Mouse (Mus musculus) limb, embryonic 11.5 days (tissue): ENCODE results near the gene Rpl41. TPM values are rescaled to one million over a fixed set of nuclear protein-coding genes. Genes with fewer than 3 reads are reported as not detected.

Experiments used
- ATAC-seq: fragments of 200-750 bp; cut with Nextera tagmentation; 2 replicates; pipeline ENCODE4 v1.8.0; 2017; ENCODE audit warnings: low read depth; ENCODE audit not compliant: insufficient number of reproducible peaks, low FRiP score, low TSS enrichment
- DNase-seq: peaks from one replicate; pipeline ENCODE4 v3.0.0-alpha.2; 2015; ENCODE audit warnings: low spot score
- H3K27ac ChIP-seq: fragments of 300-500 bp; sonication (generic); replicated peaks from 2 replicates; pipeline ENCODE4 v1.5.1; 2014; ENCODE audit warnings: low read depth, mild to moderate bottlenecking, low read length
- H3K27me3 ChIP-seq: fragments of 300-500 bp; sonication (generic); 2 replicates; pipeline ENCODE4 v1.6.1; 2014; ENCODE audit warnings: mild to moderate bottlenecking, low read length, mixed read lengths; ENCODE audit not compliant: control insufficient read depth, insufficient read depth
- H3K36me3 ChIP-seq: fragments of 300-500 bp; sonication (generic); 2 replicates; pipeline ENCODE4 v1.6.1; 2014; ENCODE audit warnings: mild to moderate bottlenecking, low read length, moderate library complexity, mixed read lengths; ENCODE audit not compliant: control insufficient read depth, insufficient read depth
- H3K4me1 ChIP-seq: fragments of 300-500 bp; sonication (generic); 2 replicates; pipeline ENCODE4 v1.6.1; 2014; ENCODE audit warnings: low read length, mixed read lengths; ENCODE audit not compliant: control insufficient read depth, insufficient read depth
- H3K4me2 ChIP-seq: fragments of 300-500 bp; sonication (generic); 2 replicates; pipeline ENCODE4 v1.6.1; 2014; ENCODE audit warnings: low read depth, mild to moderate bottlenecking, moderate library complexity; ENCODE audit not compliant: severe bottlenecking
- H3K4me3 ChIP-seq: fragments of 300-500 bp; sonication (generic); 2 replicates; pipeline ENCODE4 v1.5.1; 2014; ENCODE audit warnings: low read depth, low read length
- H3K9ac ChIP-seq: fragments of 300-500 bp; sonication (generic); 2 replicates; pipeline ENCODE4 v1.6.1; 2014; ENCODE audit warnings: mild to moderate bottlenecking, low read length
- H3K9me3 ChIP-seq: fragments of 300-500 bp; sonication (generic); 2 replicates; pipeline ENCODE4 v1.6.1; 2016; ENCODE audit warnings: low read length; ENCODE audit not compliant: control insufficient read depth
- WGBS: fragments of 180-500 bp; shearing (Covaris S2); extraction: QIAGEN DNeasy Blood & Tissue Kit; methylation state at CpG from one replicate; pipeline ENCODE4 v1.1.7; 2014; 5-methylcytosine and 5-hydroxymethylcytosine counted together
- polyA plus RNA-seq: library from polyadenylated mRNA; unstranded; fragments of >200 nt; fragmentation: Nextera tagmentation; extraction: Ambion mirVana; gene quantifications from 2 replicates; pipeline ENCODE4 v1.2.1, GENCODE M21; 2014

Gene Rpl41
- polyA plus RNA-seq: 4,010 and 4,046 TPM in 2 replicates

DNA sequence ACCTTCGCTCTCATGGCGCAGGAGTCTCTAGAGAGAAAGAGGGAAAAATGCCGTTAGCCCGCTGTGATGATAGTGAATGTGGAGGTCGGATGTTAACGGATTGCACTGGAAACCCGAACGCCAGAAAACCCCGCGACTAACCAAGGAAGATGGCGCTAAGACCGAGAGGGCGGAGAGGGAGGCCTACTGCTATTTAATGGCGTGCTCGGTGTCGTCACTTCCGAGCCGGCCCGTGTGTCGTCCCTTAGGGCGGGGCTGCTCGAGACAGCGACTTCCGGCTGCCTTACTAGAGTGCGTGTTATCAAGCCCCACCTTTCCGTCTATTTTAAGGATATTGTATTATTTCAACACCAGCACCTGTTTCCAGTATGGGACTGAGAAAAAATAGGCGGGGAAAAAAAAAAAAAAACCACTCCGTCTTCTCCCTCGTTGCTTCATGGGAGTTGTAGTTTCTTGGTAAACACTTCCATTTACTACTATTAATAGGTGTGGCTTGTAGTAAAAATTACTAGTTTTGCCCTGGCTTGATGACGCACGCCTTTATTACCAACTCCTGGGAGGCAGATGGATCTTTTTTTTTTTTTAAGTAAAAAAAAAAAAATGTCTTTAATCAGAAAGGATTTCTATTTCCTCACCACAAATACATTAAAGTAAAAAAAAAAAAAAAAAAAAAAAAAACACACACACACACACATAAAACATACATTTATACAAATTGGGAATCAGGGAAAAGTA lies at the start of gene Rpl41:
Gene Rpl41, minus strand, starts transcription at position 359 of the 735 bp plus-strand sequence.
- ATAC-seq (peak; percentile 90), DNase-seq (peak; percentile 95)
- WGBS: under 1% methylated on average over 31 of the region's 31 CpGs
- H3K27ac ChIP-seq: peak within 1 kb of the TSS; percentile 89
- H3K9ac ChIP-seq: peak within 1 kb of the TSS; percentile 95
- H3K4me1 ChIP-seq: 0 out of 2 replicates have a peak, but pooled peaks cover 4% of the 10 kb centered on the region
- no peaks in the 10 kb centered on the region for H3K27me3 ChIP-seq
- H3K36me3 ChIP-seq: peaks cover 10% of the 10 kb centered on the region
- H3K9me3 ChIP-seq: no peaks in the 10 kb centered on the region
- H3K4me3 ChIP-seq: peak within 1 kb of the TSS; percentile 69
- H3K4me2 ChIP-seq: peak within 1 kb of the TSS; percentile 80

DNA sequence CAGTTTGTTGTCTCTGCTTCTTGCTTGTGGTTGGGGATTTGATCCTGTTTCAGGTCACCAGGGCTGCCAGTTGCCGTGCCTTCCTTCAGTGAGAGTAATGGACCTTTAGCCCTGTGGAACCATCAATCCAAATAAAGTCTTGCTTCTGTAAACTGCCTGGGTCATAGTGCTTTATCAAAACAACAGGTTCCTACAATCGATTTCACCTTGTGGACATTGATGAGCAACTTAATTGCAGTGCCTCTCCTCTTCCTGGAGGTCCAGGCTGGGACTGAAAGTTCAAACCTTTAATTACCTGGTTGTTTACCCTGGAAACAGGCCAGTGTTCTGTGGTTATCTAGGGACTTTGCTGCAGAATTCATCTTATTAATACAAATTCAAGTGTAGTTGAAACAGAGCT lies 49.4 kb upstream of the Rpl41 start:
- Histone ChIP-seq H3K36me3 (no peaks in the 10 kb centered on the region), H3K27ac (no peak overlapping the region), H3K4me1 (no peaks in the 10 kb centered on the region), H3K4me2 (no peak overlapping the region), H3K9me3 (no peaks in the 10 kb centered on the region), H3K9ac (no peak overlapping the region), H3K4me3 (no peak overlapping the region), H3K27me3 (no peaks in the 10 kb centered on the region)
- DNase-seq (no peak), ATAC-seq (no peak)
- WGBS: 32% methylated on average over 2 of the region's 2 CpGs

DNA sequence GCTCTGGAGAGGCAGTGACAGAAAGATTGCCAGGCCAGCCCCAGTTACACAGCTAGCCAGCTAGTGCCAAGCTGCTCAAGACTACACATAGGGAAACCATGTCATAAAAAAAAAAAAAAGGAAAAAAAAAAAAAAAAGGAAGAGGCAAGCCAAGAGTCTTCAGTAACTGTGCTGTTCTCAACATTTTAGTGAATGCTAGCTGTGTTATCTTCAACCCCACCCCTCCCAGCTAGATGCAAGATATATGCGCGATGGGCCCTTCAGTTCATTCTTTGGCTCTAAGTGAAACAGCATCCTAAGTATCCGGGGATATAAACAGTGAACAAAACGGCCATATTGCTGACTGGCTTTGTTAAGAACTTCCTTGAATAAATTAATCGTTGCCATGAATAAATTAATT lies 43.7 kb upstream of the Rpl41 start:
- Histone ChIP-seq H3K4me1 (peaks cover 4% of the 10 kb centered on the region; the same call in 1 of the 2 replicates), H3K4me3 (no peak overlapping the region), H3K36me3 (no peaks in the 10 kb centered on the region), H3K9me3 (no peaks in the 10 kb centered on the region), H3K27ac (no peak overlapping the region), H3K27me3 (peaks cover 21% of the 10 kb centered on the region), H3K4me2 (no peak overlapping the region), H3K9ac (no peak overlapping the region)
- no peak for ATAC-seq
- DNase-seq: no peak
- whole genome bisulfite sequencing: 76% methylated on average over 5 of the region's 5 CpGs

DNA sequence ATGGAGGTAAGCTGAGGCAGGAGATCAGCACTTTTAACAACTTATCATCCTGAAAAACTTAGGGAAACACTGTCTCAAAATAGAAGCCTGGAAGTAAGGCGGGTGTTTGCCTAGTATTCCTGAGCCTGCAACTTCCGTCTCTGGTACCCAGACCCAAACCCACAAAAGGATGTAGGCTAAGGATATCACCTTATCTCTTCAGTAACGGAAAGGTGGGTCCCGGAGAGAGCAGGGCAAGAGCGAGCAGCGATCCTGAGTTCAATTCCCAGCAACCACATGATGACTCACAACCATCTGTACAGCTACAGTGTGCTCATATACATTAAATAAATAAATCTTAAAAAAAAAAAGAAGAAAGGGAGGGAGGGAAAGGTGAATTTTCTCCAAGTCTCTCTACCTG lies 42.3 kb upstream of the Rpl41 start:
- no peak for DNase-seq
- Histone ChIP-seq H3K4me1 (peaks cover 8% of the 10 kb centered on the region; the same call in 1 of the 2 replicates), H3K9ac (no peak overlapping the region), H3K4me3 (no peak overlapping the region), H3K27ac (no peak overlapping the region), H3K36me3 (no peaks in the 10 kb centered on the region), H3K4me2 (no peak overlapping the region), H3K27me3 (peaks cover 32% of the 10 kb centered on the region), H3K9me3 (no peaks in the 10 kb centered on the region)
- ATAC-seq: no peak
- WGBS: 89% methylated on average over 6 of the region's 6 CpGs

DNA sequence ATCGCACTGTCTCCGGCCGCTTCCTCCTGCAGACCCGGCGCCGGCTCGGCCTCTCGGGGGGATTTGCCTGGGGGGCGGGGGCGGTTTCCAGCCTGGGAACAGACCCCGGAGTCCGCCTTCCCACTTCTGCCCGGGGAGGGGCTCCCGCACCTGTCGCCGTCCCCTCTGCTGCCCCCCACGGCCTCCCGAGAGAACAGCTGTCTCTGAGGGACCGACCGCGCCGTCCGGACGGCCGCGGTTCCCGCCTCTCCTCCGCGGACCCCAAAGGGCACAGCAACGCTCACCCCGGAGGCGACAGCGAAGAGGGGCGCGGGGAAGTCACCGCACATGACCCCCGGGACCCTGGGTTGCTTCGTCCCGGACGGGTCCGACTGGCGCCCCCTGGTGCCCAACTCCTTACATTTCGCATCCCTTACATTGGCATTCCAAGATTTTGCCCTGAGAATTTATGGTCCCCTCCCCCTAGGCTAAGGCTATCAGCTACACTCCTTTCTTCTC lies 41.1 kb upstream of the Rpl41 start:
- Histone ChIP-seq H3K27me3 (peaks cover 34% of the 10 kb centered on the region), H3K4me1 (peaks cover 8% of the 10 kb centered on the region; the same call in 1 of the 2 replicates), H3K36me3 (no peaks in the 10 kb centered on the region), H3K4me3 (peak overlapping the region; percentile 53), H3K9me3 (no peaks in the 10 kb centered on the region), H3K27ac (no peak overlapping the region), H3K4me2 (peak overlapping the region; percentile 92), H3K9ac (0 out of 2 replicates have a peak overlapping the region, but pooled peaks have one; percentile 23)
- DNase-seq (peak; percentile 88), ATAC-seq (peak; percentile 10; the same call in 1 of the 2 replicates)
- under 1% methylated on average over 28 of the region's 43 CpGs for WGBS

DNA sequence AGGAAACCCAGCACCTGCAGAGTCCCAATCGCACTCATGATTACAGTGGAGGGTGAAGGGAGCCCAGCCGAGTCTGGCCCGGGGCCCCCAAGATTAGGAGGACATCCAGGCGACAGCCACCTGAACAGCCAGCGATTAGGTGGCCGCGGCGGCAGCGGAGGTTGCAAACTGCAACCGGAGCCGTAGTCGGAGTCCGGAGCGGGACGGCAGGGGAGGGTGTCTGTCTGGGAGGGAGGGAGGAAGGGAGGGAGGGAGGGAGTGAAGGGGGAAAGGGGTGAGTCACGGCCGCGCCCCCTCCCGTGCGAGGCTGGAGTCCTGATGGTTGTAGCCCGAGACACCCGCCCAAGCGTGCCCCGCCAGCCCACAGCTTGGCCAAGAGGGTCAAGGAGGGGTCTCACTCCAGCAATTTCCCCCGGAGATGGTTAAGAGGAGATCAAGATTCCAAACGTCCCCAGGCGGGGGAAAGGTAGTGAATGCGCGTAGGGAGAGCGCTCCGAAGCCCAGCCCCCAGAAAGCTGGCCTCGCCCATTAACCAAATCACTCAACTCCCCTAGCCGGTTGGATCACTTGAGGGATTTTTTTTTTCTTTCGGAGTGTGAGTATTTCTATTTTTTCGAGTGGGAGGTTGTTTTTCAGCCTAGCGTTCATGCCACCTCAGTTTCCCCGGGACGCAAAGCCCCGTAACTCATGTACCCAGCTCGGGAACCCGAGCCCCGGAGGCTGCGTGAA lies 40.5 kb upstream of the Rpl41 start, which contains the start of gene Erbb3:
Gene Erbb3, minus strand, starts transcription at position 189 of the 729 bp plus-strand sequence.
- no peak within 1 kb of the TSS for H3K27ac ChIP-seq
- peak within 1 kb of the TSS; percentile 46; the same call in 1 of the 2 replicates for H3K9ac ChIP-seq
- peak within 1 kb of the TSS; percentile 53 for H3K4me3 ChIP-seq
- no peaks in the 10 kb centered on the region for H3K9me3 ChIP-seq
- peak; percentile 32; the same call in 1 of the 2 replicates for ATAC-seq
- no peaks in the 10 kb centered on the region for H3K36me3 ChIP-seq
- DNase-seq: peak; percentile 69
- WGBS: under 1% methylated on average over 43 of the region's 43 CpGs
- peaks cover 37% of the 10 kb centered on the region for H3K27me3 ChIP-seq
- peak within 1 kb of the TSS; percentile 92 for H3K4me2 ChIP-seq
- peaks cover 8% of the 10 kb centered on the region; the same call in 1 of the 2 replicates for H3K4me1 ChIP-seq

DNA sequence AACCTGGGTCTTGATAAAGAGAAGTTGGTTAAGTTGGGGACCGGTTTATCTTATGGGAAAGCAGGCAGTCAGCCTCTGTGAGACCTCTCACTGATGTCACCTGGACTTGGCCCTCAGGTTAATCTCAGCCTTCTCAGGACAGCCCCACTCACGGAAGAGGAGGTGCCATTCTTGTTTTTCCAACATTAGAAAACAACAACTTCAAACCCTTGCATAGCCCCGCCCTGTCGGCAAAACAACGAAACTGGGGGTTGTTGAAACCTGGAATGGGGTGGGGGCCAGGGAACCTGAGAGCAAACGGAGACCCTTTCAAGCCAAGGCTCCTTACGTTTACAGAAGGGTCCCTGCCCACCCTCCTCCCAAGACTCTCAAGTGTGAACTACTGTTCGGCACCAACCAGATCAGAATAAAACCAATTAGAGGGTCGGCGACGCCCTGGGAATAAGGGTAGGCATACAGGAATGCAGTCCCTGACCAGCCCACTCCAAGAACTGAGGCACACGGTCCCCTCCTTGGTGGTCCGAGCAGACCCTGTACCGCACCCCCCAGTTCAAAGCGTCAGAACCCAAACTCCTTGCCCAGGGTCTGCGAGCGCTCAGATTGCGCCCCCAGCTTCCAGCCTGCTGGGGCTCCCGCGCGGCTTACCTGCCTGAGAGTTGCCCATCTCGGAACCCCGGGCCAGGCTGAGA lies 39.8 kb upstream of the Rpl41 start:
- peaks cover 8% of the 10 kb centered on the region; the same call in 1 of the 2 replicates for H3K4me1 ChIP-seq

More for the DNA sequence above, 39.8 kb upstream of the Rpl41 start:
- Histone ChIP-seq H3K4me3 (peak overlapping the region; percentile 53), H3K36me3 (no peaks in the 10 kb centered on the region), H3K4me2 (peak overlapping the region; percentile 92), H3K9me3 (no peaks in the 10 kb centered on the region), H3K9ac (peak overlapping the region; percentile 46; the same call in 1 of the 2 replicates), H3K27ac (no peak overlapping the region), H3K27me3 (peaks cover 38% of the 10 kb centered on the region)
- DNase-seq (peak; percentile 35), ATAC-seq (0 out of 2 replicates have a peak, but pooled peaks have one; percentile 14)
- WGBS: 1% methylated on average over 23 of the region's 23 CpGs
